Mouse (Mus musculus) erythroid progenitor cell, adult 5-6 weeks (primary cell): ENCODE data around the gene Sarnp. TPM values are rescaled to one million over a fixed set of nuclear protein-coding genes. Genes with fewer than 3 reads are reported as not detected.

Source experiments
- ATAC-seq: replicated peaks from 2 replicates; pipeline ENCODE4 v1.8.0; 2016; ENCODE audit warnings: moderate number of reproducible peaks, mild to moderate bottlenecking, moderate TSS enrichment, inconsistent platforms; ENCODE audit not compliant: poor library complexity, low FRiP score, severe bottlenecking
- total RNA-seq, 2 experiments: library from RNA; stranded (forward) in 1 of 2; stranded (reverse) in 1 of 2; fragments of 150-400 nt in 1 of 2; fragments of 186-747, 209-891 nt in 1 of 2; gene quantifications; 2 replicates each; pipeline versions ENCODE4 v1.2.3 to v1.2.4; 2015 to 2017; ENCODE audit warnings: low replicate concordance in 2 of 2

Gene Sarnp
- total RNA-seq (2015; ENCODE audit: low replicate concordance) (151 and 206 TPM in 2 replicates), total RNA-seq (2017; ENCODE audit: low replicate concordance) (162 and 172 TPM in 2 replicates)

DNA sequence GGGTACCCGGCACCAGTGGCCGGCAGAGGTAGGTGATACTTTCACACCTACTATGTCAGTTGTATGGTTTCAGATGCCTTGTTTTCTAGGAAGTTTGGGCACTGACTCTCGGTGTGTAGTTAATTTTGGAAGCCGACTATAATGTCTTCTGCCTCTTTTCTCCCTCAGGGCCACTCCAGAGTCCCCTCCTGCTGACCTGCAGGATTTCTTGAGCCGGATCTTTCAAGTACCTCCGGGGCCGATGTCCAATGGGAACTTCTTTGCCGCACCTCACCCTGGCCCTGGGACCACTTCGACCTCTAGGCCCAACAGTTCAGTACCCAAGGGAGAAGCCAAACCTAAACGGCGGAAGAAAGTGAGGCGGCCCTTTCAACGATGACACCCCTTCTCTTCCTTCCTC lies at the start of gene Sarnp:
Sarnp (plus strand) TSS at position 301 of the 400 bp plus-strand sequence.
- ATAC-seq, result no peak

DNA sequence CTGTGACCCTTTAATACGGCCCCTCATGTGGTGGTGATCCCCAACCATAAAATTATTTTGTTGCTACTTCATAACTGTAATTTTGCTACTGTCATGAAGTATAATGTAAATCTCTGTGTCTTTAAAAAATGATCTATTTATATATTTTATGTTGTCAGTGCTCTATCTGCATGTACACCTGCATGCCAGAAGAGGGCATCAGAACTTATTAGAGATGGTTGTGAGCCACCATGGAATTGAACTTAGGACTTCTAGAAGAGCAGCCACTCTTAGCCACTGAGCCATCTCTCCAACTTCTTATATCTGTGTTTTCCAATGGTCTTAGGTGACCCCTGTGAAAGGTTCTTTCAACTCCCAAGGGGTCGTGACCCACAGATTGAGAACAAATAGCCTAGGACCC lies 44.2 kb upstream of the Sarnp start:
- ATAC-seq, result no peak

DNA sequence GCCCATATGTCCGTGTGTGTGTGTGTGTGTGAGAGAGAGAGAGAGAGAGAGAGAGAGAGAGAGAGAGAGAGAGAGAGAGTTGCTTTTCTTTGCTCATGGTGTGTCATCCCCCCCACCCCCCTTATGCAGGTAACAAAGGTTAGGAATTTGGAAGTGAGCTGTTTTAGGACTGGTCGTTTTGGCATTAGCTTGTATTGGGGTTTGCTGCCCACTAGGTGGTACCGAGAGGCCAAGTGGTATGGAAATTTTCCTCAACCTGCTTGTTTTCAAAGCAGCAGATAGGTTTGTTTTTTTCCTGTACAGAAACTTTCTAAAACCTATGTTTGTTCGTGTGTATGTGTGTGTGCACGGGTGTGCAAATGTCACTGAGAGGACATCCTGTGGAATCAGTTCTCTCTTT lies 43.4 kb upstream of the Sarnp start:
- ATAC-seq, result no peak

DNA sequence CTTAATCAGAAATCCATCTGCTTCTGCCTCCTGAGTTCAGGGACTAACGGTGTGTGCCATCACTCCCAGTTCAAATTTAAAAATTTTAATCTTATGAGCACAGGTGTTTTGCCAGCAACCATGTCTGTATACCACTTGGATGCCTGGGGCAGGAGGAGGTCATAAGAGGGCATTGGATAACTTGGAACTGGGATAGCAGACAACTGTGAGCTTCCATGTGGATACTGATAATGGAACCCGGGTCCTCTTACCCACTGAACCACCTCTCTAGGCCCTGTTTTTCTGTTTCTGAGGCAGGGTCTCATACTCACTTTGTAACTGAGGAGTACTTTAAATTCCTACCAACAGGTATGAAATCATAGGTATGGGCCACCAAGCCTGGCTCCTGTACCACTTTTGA lies 38.7 kb upstream of the Sarnp start:
- no peak for ATAC-seq

DNA sequence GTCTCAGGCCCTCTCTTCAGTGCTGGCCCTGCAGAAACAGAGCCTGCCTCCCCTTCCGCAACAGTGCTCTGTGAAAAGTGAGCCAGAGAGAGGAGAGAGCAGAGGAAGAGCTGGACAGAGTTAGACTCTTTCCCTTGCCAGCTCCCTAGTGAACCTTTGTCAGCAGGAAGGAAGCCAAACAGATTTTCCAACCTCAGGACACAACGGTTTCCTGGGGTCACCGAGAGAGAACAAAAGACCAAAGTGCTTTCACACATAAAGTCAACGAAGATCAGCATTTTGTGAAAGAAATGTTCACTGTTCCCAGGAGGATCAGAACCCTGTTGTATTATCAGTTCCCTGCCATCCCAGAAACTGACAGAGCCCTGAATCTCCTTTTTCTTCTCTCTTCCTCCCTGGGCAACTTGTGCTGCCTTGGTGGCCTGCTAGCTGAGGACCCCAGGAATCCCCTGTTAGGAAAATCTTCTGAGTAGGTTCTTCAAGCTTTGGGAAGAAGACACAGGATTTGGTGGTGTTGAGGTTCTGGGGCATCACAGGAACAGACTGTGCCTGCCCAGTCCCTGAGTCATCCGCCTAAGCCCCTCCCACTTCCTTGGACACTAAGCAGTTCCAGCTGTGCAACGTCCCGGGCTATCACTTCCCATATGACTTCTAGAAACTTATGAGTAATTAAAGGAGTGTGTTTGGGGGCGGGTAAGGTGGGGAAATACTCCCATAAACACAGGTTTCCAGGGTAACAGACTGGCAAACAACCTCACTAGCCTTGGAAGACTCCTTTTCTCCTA lies 37.9 kb upstream of the Sarnp start:
- no peak for ATAC-seq

DNA sequence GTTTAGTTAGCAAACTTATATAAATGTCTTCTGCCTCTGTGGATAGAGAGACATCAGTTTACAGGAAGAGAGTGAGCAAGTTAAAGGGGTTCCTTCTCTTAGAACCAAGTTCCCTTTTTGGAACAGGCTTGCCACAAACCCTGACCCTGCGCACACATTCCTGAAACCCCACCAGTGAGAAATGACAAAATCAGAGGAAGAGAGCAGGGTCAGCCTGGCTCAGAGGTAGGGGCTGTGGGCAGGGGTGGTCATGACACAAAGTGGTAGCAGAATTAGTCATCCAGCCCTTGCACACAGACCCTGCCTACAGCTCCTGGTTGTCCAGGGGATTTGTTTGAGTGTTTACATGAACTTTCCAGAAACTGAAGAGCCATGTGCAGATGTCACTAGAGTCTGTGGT lies 36.9 kb upstream of the Sarnp start:
- no peak for ATAC-seq

DNA sequence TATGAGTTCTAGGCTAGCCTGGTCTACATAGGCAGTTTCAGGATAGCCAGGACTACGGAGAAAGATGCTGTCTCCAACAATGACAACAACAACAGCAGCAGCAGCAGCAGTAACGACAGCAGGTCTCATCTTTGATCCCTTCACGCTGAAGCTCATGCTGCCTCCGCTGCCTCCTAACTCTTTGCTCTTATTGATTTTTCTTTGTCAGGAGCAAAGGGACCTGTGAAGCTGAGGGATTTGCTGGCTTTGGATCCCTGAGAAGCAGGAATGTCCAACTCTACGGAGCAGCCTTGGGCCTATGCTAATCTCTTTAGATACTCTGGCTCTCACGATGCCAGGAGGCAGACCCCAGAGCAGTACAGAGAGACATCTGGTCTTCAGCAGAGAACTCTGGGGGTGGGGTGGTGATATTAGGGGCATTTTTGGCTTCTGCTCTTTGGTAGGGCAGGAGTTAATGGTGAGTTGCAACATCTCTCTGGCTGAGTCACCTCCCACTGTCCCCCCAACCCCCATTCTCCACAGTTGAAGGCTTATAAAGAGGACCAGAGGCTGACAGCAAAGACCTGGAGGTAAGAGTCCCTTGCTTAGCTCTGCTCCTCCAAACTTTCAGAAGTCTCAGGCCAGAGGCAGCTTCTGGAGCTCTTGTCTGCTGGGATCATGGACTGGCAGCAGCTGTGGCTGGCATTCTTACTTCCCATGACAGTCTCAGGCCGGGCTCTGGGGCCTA lies 26.6 kb upstream of the Sarnp start, which contains the start of gene Mmp19:
Mmp19 (plus strand) TSS at position 513 of the 727 bp plus-strand sequence.
- no peak for ATAC-seq

DNA sequence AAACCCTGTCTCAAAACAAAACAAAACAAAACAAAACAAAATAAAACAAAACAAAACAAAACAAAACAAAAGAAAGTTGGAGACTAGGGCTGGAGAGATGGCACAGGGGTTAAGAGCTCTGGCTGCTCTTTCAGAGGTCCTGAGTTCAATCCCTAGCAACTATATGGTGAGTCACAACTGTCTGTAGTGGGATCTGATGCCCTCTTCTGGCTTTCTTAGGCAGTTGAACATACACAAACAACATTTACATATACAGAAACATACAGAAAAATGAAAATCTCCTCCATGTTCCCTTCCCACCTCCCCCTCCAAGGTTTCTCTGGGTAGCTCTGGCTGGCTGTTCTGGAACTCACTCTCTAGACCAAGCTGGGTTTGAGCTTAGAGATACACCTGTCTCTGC lies 25.1 kb upstream of the Sarnp start:
- ATAC-seq, result no peak

DNA sequence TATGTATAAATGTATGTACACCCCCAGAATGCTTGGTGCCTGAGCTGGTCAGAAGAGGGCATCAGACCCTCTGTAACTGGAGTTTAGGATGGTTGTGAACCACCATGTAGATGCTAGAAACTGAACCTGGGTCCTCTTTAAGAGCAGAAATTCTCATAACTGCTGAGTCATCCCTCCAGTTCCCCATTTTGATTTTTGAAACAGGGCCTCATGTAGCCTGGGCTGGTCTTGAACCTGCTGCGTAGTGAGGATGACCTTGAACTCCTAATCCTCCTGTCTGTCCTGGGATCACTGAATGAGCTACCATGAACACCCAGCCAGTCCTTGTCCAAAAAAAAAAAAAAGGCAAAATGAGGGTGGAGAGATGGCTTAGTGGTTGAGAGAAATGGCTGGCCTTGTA lies 23.9 kb upstream of the Sarnp start:
- no peak for ATAC-seq

DNA sequence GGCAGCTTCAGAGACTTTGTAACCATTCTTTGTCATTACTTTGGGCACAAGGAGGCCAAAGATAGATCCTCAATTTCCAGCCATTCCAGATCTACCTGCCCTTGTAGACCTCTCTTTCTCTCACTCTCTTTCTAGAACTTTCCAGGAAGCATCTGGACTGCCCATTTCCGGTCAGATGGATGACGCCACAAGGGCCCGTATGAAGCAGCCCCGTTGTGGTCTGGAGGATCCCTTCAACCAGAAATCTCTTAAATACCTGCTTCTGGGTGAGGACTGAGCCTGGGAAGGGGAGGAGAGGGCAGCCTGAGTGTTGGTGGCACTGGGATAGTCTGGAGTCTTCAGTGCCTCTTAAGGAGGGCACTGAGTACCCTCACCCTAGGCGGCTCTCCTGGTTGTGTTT lies 22.7 kb upstream of the Sarnp start:
- ATAC-seq, result no peak

DNA sequence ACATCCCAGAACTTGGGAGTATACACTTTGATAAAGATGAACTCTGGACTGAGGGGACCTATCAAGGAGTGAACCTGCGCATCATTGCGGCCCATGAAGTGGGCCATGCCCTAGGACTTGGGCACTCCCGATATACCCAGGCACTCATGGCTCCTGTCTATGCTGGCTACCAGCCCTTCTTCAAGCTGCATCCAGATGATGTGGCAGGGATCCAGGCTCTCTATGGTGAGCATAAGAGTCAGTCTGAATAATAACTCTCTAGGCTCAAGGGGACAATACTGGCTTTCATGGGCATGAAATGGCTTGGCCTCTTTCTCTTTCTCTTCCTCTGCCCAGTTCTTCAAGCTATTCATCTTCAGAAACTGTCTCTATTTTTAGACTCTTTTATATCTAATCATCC lies 21.6 kb upstream of the Sarnp start:
- ATAC-seq, result no peak

DNA sequence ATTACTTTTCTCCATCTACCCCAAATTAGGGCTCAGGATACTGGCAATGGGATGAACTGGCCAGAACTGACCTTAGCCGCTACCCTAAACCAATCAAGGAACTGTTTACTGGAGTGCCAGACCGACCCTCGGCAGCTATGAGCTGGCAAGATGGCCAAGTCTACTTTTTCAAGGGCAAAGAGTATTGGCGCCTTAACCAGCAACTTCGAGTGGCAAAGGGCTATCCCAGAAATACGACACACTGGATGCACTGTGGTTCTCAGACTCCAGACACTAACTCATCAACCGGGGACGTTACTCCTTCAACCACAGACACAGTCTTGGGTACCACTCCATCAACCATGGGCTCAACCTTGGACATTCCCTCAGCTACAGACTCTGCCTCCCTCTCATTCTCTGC lies 18.5 kb upstream of the Sarnp start:
- no peak for ATAC-seq

DNA sequence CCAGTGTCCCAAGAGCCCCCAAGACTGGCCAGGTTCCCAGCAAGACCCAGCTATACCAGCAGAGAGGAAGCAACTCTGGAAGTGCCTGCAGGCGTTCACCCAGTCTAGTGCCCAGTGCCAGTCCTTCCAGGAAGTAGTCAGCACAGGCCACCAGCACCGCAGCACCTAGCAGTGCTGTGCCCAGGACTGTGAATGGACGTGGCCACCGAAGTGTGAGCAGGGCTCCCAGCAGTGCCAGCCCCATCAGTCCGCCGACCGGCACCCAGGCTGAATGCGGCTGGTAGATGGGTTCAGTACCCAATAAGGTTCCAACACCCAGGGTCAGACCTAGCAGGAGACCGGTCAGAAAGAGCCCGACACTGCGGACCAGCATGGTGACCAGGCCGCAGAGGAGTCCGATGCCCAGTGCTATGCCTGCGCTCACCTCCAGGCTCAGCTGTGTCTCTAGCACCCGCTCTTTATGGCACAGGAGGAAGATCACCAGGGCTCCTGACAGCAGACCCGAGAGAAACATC lies 15.1 kb upstream of the Sarnp start:
- no peak for ATAC-seq

DNA sequence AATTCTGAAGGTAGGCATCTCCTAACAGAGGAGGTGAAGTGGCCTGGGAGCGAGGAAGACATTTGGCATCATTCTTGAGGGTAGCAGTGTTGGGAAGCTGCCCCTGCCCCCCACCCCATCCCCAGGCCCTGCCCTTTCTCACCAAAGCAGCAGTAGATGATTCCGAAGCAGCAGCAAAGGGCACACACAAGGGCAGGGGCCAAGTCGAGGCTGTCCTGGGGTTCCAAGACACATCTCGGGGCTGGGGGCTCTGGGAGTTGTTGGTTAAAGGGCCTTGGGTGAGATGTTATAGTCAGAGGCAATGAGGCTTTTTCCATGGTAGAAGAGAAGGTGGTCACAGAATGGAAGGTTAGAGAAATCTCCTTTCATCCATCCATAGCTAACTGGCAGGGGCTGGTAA lies 14.2 kb upstream of the Sarnp start:
- ATAC-seq, result no peak

DNA sequence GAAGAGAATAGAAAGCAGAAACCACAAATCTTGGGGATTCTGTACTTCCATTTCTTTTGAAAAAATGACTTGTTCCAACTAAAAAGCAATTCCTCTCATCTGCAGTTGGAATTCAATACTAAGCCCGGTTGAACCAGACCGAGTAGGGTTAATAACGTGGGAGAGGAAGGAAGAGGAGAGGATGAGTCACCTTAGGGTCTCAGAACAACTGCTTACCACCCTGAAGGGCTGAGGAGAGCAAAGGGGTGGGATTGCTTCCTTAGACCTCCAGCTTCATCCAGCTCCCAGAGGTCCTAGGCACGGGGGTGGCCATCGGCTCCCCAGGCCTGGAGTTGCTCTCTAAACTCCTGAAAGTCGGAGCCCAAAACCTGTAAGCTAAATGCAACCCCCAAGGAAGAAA lies 13.8 kb upstream of the Sarnp start:
- ATAC-seq, result no peak

DNA sequence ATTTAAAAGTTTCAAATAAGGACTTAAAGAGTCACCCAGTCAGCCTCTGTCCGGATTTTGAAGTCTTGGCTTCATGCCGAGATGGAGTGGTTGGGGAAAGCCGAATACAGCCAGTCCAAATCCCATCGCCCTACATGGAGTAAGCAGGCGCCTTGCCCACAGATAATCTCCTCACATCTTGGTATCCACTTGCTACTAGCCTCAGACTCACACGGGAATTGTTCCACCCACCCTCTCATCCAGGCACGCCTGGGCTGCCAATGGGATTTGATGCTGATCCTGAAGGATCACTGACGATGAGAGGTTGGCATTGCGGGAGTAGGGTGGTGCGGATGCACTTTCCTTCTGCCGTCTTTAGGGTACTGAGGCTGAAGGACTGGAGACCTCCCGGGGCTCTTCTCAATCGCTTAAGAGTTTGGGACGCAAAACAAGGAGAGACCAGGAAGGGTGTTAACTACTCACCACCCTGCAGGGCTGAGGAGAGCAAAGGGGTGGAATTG lies 13.3 kb upstream of the Sarnp start, which contains the start of gene Dnajc14:
Dnajc14 (plus strand) TSS at position 292 of the 500 bp plus-strand sequence.
- ATAC-seq, result no peak

DNA sequence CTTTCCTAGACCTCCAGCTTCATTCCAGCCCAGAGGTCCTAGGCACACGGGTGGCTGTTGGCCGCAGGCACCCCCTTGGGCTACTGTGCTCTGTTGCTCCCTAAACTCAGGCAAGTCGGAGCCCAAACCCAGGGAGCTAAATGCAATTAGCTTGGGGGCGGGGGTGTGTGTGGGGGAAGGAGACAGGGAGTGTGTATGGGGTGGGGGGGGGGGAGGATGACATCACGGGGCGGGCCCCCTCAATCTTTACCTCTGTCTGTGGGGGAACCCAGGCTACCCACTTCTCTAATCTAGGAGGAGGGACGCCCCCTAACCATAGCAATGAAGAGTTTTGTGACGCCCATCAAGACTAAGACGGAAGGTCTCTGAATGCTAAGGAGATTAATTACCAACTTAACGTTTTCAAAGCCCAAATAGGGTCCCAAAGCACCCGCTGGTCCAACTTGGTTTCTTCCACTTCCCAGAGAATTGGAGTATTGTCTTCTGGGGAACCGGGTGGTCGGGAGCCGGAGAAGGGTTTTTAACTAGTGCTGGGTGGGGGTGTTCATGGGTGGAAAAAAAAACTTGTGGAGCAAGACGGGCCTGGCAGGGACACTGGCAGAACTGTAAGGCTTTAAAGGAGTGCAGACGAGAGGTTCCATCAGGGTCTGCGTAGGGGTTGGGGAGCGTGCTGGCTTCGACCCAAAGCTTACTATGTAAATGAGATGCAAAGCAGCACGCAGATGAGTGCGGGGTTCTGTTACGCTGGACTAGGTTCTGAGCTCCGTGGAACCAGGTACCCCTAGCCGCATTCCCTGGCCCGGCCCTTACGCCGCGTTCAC lies 12.7 kb upstream of the Sarnp start, which contains the start of gene Tmem198b:
Tmem198b (minus strand) TSS at position 100 of the 821 bp plus-strand sequence.
- no peak for ATAC-seq

DNA sequence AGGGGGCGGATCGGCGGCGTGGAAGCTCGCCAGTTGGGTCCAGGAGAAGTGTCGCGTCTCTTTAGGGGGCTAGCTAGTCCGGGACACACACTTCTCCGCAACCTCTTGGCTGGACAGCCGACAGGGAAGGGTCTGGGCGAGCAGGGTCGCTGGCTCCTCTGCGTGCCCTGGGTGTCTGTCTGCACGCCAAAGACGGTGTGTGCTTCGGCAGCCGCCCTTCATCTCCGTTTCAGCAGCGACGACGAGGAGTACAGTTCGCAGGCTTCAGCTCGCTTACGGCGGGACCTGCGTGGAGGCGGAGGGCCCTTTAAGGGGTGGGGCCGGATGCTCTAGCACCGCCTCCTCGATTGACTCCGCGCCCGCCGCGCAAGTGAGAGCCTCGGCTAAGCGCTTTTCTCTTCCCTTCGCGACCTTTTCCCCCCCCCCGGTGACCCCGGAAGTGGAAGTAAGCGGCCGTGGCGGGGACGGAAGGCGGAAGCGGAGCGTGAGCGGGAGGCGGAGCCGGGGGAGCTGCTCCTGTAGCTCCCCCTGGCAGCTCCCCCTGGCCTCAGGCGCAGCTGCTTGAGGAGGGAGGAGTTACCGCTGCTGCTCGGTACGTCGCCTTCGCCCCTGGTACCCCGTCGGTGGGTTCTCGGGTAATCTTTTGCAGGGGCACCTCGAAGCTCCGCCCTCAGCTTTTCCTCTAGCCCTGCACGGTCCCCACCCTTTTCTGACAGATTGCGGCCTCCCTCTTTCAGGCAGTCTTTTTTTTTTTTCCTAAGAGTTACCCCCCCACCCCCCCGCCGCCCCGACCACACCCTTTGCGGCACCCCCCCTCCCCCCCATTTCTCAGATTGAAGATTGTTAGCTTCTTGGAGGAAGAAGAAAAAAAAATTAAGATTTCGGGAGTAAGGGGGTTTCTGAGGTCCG lies 11.8 kb upstream of the Sarnp start:
- ATAC-seq, result peak; percentile 93

DNA sequence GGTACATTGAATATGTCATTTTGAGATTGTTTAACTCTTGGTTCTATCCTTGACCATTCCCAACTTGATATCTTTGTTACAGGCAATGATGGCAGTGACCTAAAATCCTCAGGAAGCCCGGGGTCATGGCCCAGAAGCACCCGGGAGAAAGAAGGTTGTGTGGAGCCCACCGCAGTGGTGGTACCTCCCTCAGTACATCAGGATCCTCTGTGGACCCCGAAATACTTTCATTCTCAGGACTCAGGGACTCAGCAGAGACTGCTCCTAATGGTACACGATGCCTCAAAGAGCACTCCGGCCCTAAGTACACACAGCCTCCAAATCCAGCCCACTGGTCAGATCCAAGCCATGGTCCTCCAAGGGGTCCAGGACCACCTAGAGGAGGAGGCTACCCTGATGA lies 11.0 kb upstream of the Sarnp start:
- ATAC-seq, result no peak
